ENCODE assay signal across 9 mouse cellular contexts in the genomic region with DNA sequence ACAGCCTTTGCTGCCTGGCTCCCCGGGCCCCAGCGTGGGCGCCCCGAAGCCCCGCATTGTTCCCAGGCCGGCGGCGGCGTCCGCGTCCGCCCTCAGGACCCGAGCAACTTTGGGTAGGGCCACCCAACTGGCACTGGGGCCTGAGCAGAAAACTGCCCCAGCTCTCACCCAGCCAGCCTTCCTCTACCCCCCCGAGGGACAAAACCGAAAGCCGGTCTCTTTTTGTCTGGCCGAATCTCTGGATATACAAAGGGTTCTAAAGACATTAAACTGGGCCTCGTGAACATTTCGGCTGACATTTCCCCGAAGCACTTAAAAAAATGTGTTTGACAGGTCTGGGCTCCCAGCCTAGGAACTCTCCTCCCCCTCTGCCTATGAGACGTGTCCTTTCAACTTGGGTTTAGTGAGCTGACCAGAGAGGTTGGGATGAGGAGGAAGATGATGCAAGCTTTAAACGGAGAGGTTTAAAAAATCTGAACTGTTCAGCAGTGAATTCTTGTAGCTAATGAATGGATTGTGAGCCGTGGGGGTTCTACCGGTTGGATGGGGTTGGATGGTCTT. TPM values are rescaled to one million over a fixed set of nuclear protein-coding genes. Genes with fewer than 3 reads are reported as not detected.
DNase-seq lines count a peak whose midpoint lies in the region; ATAC-seq and TF ChIP-seq lines count a peak whose summit lies in the region.
"Had no signal": no experiment of that assay in that cellular context is flagged by ENCODE, and none has a peak within 500 bp of the region (broad histone marks: within the 10 kb centered on the region; RNA-seq: fewer than 3 reads in every experiment).

No protein-coding gene starts in this region.

- no peaks in the 10 kb centered on the region for H3K36me3 ChIP-seq in spleen, adult 2 months (ENCODE audit: control insufficient read depth, insufficient read depth, low read length)
- H3K36me3 ChIP-seq in erythroblast, embryonic 14.5 days (ENCODE audit: control insufficient read depth): peaks cover 7% of the 10 kb centered on the region
- H3K36me3 ChIP-seq in limb, embryonic 13.5 days: no peaks in the 10 kb centered on the region
- H3K36me3 ChIP-seq in midbrain, embryonic 14.5 days (ENCODE audit: control insufficient read depth, insufficient read depth, low read length): no peaks in the 10 kb centered on the region

- H3K27me3 ChIP-seq in spleen, adult 2 months (ENCODE audit: control insufficient read depth, insufficient read depth, low read length): no peaks in the 10 kb centered on the region
- H3K27me3 ChIP-seq in erythroblast, embryonic 14.5 days (ENCODE audit: control insufficient read depth): peaks cover 23% of the 10 kb centered on the region
- peaks cover 5% of the 10 kb centered on the region; the same call in 1 of the 2 replicates for H3K27me3 ChIP-seq in limb, embryonic 13.5 days
- H3K27me3 ChIP-seq in midbrain, embryonic 14.5 days (ENCODE audit: control insufficient read depth, insufficient read depth, low read length): no peaks in the 10 kb centered on the region

- peak overlapping the region; percentile 96 for H3K9ac ChIP-seq in limb, embryonic 13.5 days
- peak overlapping the region; percentile 98 for H3K9ac ChIP-seq in midbrain, embryonic 14.5 days (replicated peaks; ENCODE audit: low read length)

- WGBS in spleen, adult 2 months: 1% methylated on average over 24 of the region's 24 CpGs
- under 1% methylated on average over 24 of the region's 24 CpGs for WGBS in limb, embryonic 13.5 days
- under 1% methylated on average over 24 of the region's 24 CpGs for WGBS in midbrain, embryonic 14.5 days

- no peaks in the 10 kb centered on the region for H3K9me3 ChIP-seq in erythroblast, embryonic 14.5 days (ENCODE audit: control insufficient read depth, low read length)
- no peaks in the 10 kb centered on the region for H3K9me3 ChIP-seq in limb, embryonic 13.5 days
- no peaks in the 10 kb centered on the region for H3K9me3 ChIP-seq in midbrain, embryonic 14.5 days (ENCODE audit: control insufficient read depth, low read length)

- no peak for TF ChIP-seq POLR2A in spleen, adult 2 months (IDR thresholded peaks at IDR 0.05; ENCODE audit: low read depth, low read length)

- H3K4me3 ChIP-seq in spleen, adult 2 months (ENCODE audit: extremely low read depth, insufficient read depth, insufficient read length): peak overlapping the region; percentile 91
- H3K4me3 ChIP-seq in erythroblast, embryonic 14.5 days (replicated peaks): peak overlapping the region; percentile 97
- H3K4me3 ChIP-seq in limb, embryonic 13.5 days: peak overlapping the region; percentile 84
- H3K4me3 ChIP-seq in midbrain, embryonic 14.5 days (replicated peaks; ENCODE audit: low read depth, low read length): peak overlapping the region; percentile 94

- peak in 1 of 2 experiments; percentile 6 for DNase-seq in spleen, adult 2 months (ENCODE audit: low read depth in 1 of 2, low spot score in 2 of 2)
- no peak for DNase-seq in spleen, adult 18-20 months
- peak; percentile 81 for DNase-seq in adrenal gland, adult 2 months
- DNase-seq in heart, postnatal 4 days: peak; percentile 47
- DNase-seq in midbrain, embryonic 14.5 days: peak; percentile 63

- peak; percentile 12 for ATAC-seq in limb, embryonic 13.5 days (ENCODE audit: low FRiP score, low read depth)
- ATAC-seq in midbrain, embryonic 14.5 days (ENCODE audit: low FRiP score, low TSS enrichment): peak; percentile 16; the same call in 1 of the 2 replicates
- no peak for ATAC-seq in inflammation-experienced regulatory T-cells, adult 6 months

- peak overlapping the region; percentile 81 for H3K4me2 ChIP-seq in limb, embryonic 13.5 days (replicated peaks)
- peak overlapping the region; percentile 76 for H3K4me2 ChIP-seq in midbrain, embryonic 14.5 days (ENCODE audit: low read length)

- H3K27ac ChIP-seq in spleen, adult 2 months (ENCODE audit: insufficient read depth, low read length): peak overlapping the region; percentile 83
- H3K27ac ChIP-seq in limb, embryonic 13.5 days: peak overlapping the region; percentile 97
- peak overlapping the region; percentile 99 for H3K27ac ChIP-seq in midbrain, embryonic 14.5 days (replicated peaks; ENCODE audit: low read depth, low read length)

- TF ChIP-seq CTCF in spleen, adult 2 months (IDR thresholded peaks at IDR 0.05; ENCODE audit: extremely low read depth, insufficient read depth, insufficient read length, insufficient replicate concordance): no peak

- peaks cover 2% of the 10 kb centered on the region; the same call in 1 of the 2 replicates for H3K4me1 ChIP-seq in spleen, adult 2 months (ENCODE audit: control insufficient read depth, insufficient read depth, insufficient read length)
- H3K4me1 ChIP-seq in erythroblast, embryonic 14.5 days (ENCODE audit: control insufficient read depth): peaks cover 35% of the 10 kb centered on the region
- peaks cover 42% of the 10 kb centered on the region for H3K4me1 ChIP-seq in limb, embryonic 13.5 days
- H3K4me1 ChIP-seq in midbrain, embryonic 14.5 days (ENCODE audit: control insufficient read depth, insufficient read depth, low read length): peaks cover 29% of the 10 kb centered on the region

RNA-seq across cellular contexts. Expression of a gene that starts 1.0 kb away (rescaled TPM):
- 8.0 and 15.1 TPM in 2 replicates for polyA plus RNA-seq in spleen, adult 2 months (2012; rRNA removed)
- total RNA-seq in adrenal gland, adult 2 months (2021): 100 to 1,000 TPM in 1 of 2 experiments, 10 to 100 TPM in 1; 83.6 to 118 TPM
- polyA plus RNA-seq in adrenal gland, adult 2 months (2012; rRNA removed): 40.2 and 44.5 TPM in 2 replicates
- polyA plus RNA-seq in erythroblast, embryonic 14.5 days (2012): 2.2 and 2.3 TPM in 2 replicates
- 100 to 1,000 TPM; 127 TPM for total RNA-seq in heart, postnatal 4 days (2021)
- 243 and 247 TPM in 2 replicates for polyA plus RNA-seq in limb, embryonic 13.5 days (2015; fragmentation: Nextera tagmentation; extraction: Ambion mirVana)
- polyA plus RNA-seq in midbrain, embryonic 14.5 days (2014; fragmentation: Nextera tagmentation; extraction: Ambion mirVana): 209 and 227 TPM in 2 replicates
- 10 to 100 TPM in 1 of 3 experiments, 1 to 10 TPM in 2; 3.9 to 10.1 (median 7.1) TPM for polyA plus RNA-seq in inflammation-experienced regulatory T-cells, adult 6 months (2017; shearing (Covaris generic))

RNA-seq across cellular contexts. Expression of a gene that starts 39.1 kb away (rescaled TPM):
- 5.5 and 5.7 TPM in 2 replicates for polyA plus RNA-seq in spleen, adult 2 months (2012; rRNA removed)
- 1 to 10 TPM; 1.8 to 2.7 TPM for total RNA-seq in adrenal gland, adult 2 months (2021)
- polyA plus RNA-seq in adrenal gland, adult 2 months (2012; rRNA removed): 0.44 and 0.45 TPM in 2 replicates
- 0.01 and 0.03 TPM in 2 replicates for polyA plus RNA-seq in erythroblast, embryonic 14.5 days (2012)
- under 1 TPM; 0.48 to 0.81 TPM for total RNA-seq in heart, postnatal 4 days (2021)
- polyA plus RNA-seq in limb, embryonic 13.5 days (2015; fragmentation: Nextera tagmentation; extraction: Ambion mirVana): 1.3 and 1.7 TPM in 2 replicates
- polyA plus RNA-seq in midbrain, embryonic 14.5 days (2014; fragmentation: Nextera tagmentation; extraction: Ambion mirVana): 0.39 and 1.4 TPM in 2 replicates
- polyA plus RNA-seq in inflammation-experienced regulatory T-cells, adult 6 months (2017; shearing (Covaris generic)): 1 to 10 TPM in 1 of 3 experiments, under 1 TPM in 2; 0.26 to 2.6 (median 0.61) TPM

RNA-seq across cellular contexts. Expression of a gene that starts 46.2 kb away (rescaled TPM):
- polyA plus RNA-seq in spleen, adult 2 months (2012; rRNA removed): 0.02 and 0.05 TPM in 2 replicates
- total RNA-seq in adrenal gland, adult 2 months (2021): under 1 TPM; 0.35 to 0.58 TPM
- polyA plus RNA-seq in adrenal gland, adult 2 months (2012; rRNA removed): 0.61 and 0.82 TPM in 2 replicates
- not detected in 2 replicates for polyA plus RNA-seq in erythroblast, embryonic 14.5 days (2012)
- 1 to 10 TPM; 5.0 to 5.5 TPM for total RNA-seq in heart, postnatal 4 days (2021)
- 0.13 and 0.18 TPM in 2 replicates for polyA plus RNA-seq in limb, embryonic 13.5 days (2015; fragmentation: Nextera tagmentation; extraction: Ambion mirVana)
- polyA plus RNA-seq in midbrain, embryonic 14.5 days (2014; fragmentation: Nextera tagmentation; extraction: Ambion mirVana): 0.12 TPM in 2 replicates
- polyA plus RNA-seq in inflammation-experienced regulatory T-cells, adult 6 months (2017; shearing (Covaris generic)): not detected

RNA-seq across cellular contexts. Expression of a gene that starts 52.9 kb away (rescaled TPM):
- polyA plus RNA-seq in spleen, adult 2 months (2012; rRNA removed): 0.11 TPM in 2 replicates
- total RNA-seq in adrenal gland, adult 2 months (2021): not detected
- 0.06 and 0.28 TPM in 2 replicates for polyA plus RNA-seq in adrenal gland, adult 2 months (2012; rRNA removed)
- not detected in 2 replicates for polyA plus RNA-seq in erythroblast, embryonic 14.5 days (2012)
- not detected for total RNA-seq in heart, postnatal 4 days (2021)
- polyA plus RNA-seq in limb, embryonic 13.5 days (2015; fragmentation: Nextera tagmentation; extraction: Ambion mirVana): 0.25 TPM in 1 of 2 replicates, not detected in the other
- polyA plus RNA-seq in midbrain, embryonic 14.5 days (2014; fragmentation: Nextera tagmentation; extraction: Ambion mirVana): 0.28 TPM in 1 of 2 replicates, not detected in the other
- polyA plus RNA-seq in inflammation-experienced regulatory T-cells, adult 6 months (2017; shearing (Covaris generic)): not detected
- total RNA-seq: gastrocnemius, adult 8-10 months had no signal

RNA-seq across cellular contexts. Expression of a gene that starts 53.1 kb away (rescaled TPM):
- 29.4 and 57.4 TPM in 2 replicates for polyA plus RNA-seq in spleen, adult 2 months (2012; rRNA removed)
- total RNA-seq in adrenal gland, adult 2 months (2021): 1 to 10 TPM; 8.6 to 9.0 TPM
- 7.4 and 11.0 TPM in 2 replicates for polyA plus RNA-seq in adrenal gland, adult 2 months (2012; rRNA removed)
- 61.1 and 71.7 TPM in 2 replicates for polyA plus RNA-seq in erythroblast, embryonic 14.5 days (2012)
- 10 to 100 TPM; 20.7 to 29.2 TPM for total RNA-seq in heart, postnatal 4 days (2021)
- polyA plus RNA-seq in limb, embryonic 13.5 days (2015; fragmentation: Nextera tagmentation; extraction: Ambion mirVana): 13.3 and 13.9 TPM in 2 replicates
- 16.3 and 17.8 TPM in 2 replicates for polyA plus RNA-seq in midbrain, embryonic 14.5 days (2014; fragmentation: Nextera tagmentation; extraction: Ambion mirVana)
- polyA plus RNA-seq in inflammation-experienced regulatory T-cells, adult 6 months (2017; shearing (Covaris generic)): 1 to 10 TPM; 1.2 to 1.4 (median 1.3) TPM

Comparison
In these comparisons a context has a peak if more than half of its experiments do, and no peak if none do; other contexts are left out.
1. DNase-seq: peak in adrenal gland, adult 2 months (single experiment), heart, postnatal 4 days (single experiment) and midbrain, embryonic 14.5 days (single experiment); none in spleen, adult 18-20 months (0 of 2).
2. Peak in every context shown above with its lines, with median percentiles within 50 percentile points of each other: H3K27ac ChIP-seq and H3K4me3 ChIP-seq.